Mouse (Mus musculus): Measurements from ENCODE around the gene Chst11. TPM values are rescaled to one million over a fixed set of nuclear protein-coding genes. Genes with fewer than 3 reads are reported as not detected.

Chst11 gene
- polyA plus RNA-seq, 1 experiment, result 10.1 TPM

Other genes with a start within 250 kb of the Chst11 start
- gene Nfyb, start 221.4 kb upstream of the Chst11 start, polyA plus RNA-seq (2012; ENCODE audit: insufficient read depth, insufficient read length, missing spikeins), result 9.2 and 10.9 TPM in 2 replicates
- gene Txnrd1, start 151.5 kb upstream of the Chst11 start, polyA plus RNA-seq (2012; ENCODE audit: insufficient read depth, insufficient read length, missing spikeins), result 44.0 and 50.3 TPM in 2 replicates
- gene Eid3, start 118.9 kb upstream of the Chst11 start, polyA plus RNA-seq (2012; ENCODE audit: insufficient read depth, insufficient read length, missing spikeins), result not detected in 2 replicates

All from brown adipose tissue, adult 24 weeks (tissue).